Mouse (Mus musculus) testis, adult 2 months (tissue): Measurements from ENCODE around the gene Ctnna3. TPM values are rescaled to one million over a fixed set of nuclear protein-coding genes. Genes with fewer than 3 reads are reported as not detected.
"Not testable (repeated sequence)": the region's sequence is repeated elsewhere in the genome, so short reads cannot be mapped to it uniquely, and the experiment has no call there.

Experiments
- H3K27ac ChIP-seq: fragments of 200-500 bp; 2 replicates; pipeline ENCODE4 v1.5.1; 2012; ENCODE audit warnings: low read depth, low read length; ENCODE audit not compliant: control insufficient read depth, insufficient read depth
- H3K27me3 ChIP-seq: fragments of 200-500 bp; 2 replicates; pipeline ENCODE4 v1.6.1; 2012; ENCODE audit warnings: mild to moderate bottlenecking, low read length, moderate library complexity; ENCODE audit not compliant: control insufficient read depth, insufficient read depth
- H3K36me3 ChIP-seq: fragments of 200-500 bp; 2 replicates; pipeline ENCODE4 v1.6.1; 2012; ENCODE audit warnings: mild to moderate bottlenecking, low read length; ENCODE audit not compliant: control insufficient read depth, insufficient read depth
- H3K4me1 ChIP-seq: fragments of 200-500 bp; 2 replicates; pipeline ENCODE4 v1.6.1; 2012; ENCODE audit warnings: low read length; ENCODE audit not compliant: control insufficient read depth, insufficient read depth
- H3K4me3 ChIP-seq: fragments of 200-500 bp; 2 replicates; pipeline ENCODE4 v1.5.1; 2012; ENCODE audit warnings: low read depth, mild to moderate bottlenecking, low read length, moderate library complexity, mixed read lengths; ENCODE audit not compliant: control insufficient read depth
- CTCF ChIP-seq: fragments of 200-500 bp; IDR thresholded peaks from 2 replicates; pipeline ENCODE4 v1.5.1; 2012; ENCODE audit warnings: low read depth, mild to moderate bottlenecking, inconsistent platforms, low read length, moderate library complexity; ENCODE audit not compliant: control insufficient read depth, insufficient read depth, insufficient replicate concordance
- POLR2A ChIP-seq: fragments of 200-500 bp; IDR thresholded peaks from 2 replicates; pipeline ENCODE4 v1.6.1; 2012; ENCODE audit warnings: low read depth, mild to moderate bottlenecking, inconsistent platforms, low read length, moderate library complexity; ENCODE audit not compliant: control insufficient read depth
- polyA plus RNA-seq: library from polyadenylated mRNA; depleted of rRNA; stranded (reverse); fragments of >200 nt; gene quantifications from 2 replicates; pipeline ENCODE4 v1.2.3, GENCODE M21; 2012

Gene Ctnna3
- polyA plus RNA-seq, 1 experiment, result 38.9 TPM

DNA sequence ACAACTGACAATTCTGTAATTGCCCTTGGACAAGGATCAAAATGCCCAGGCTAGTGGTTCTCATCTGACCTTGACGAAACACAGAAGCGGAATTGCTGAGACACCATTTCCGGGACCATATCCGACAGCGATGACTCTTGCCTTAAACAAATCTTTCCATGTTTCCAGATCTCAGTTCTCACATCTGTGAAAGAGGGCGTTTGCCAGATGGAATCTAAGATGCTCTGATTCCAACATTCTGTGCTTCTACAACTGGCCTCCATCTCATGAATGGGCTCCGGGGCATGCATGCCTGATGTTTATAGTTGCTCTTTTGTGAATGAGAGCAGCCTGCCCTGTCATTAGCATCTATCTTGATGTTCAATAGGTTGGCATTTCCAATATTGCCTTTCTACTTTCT lies 890.4 kb downstream of the Ctnna3 start:
- TF ChIP-seq CTCF (no peak), POLR2A (no peak)
- H3K27ac ChIP-seq, result no peak overlapping the region
- H3K4me1 ChIP-seq, result no peaks in the 10 kb centered on the region
- H3K4me3 ChIP-seq, result peak overlapping the region; percentile 24; the same call in 1 of the 2 replicates
- H3K27me3 ChIP-seq, result no peaks in the 10 kb centered on the region
- no peaks in the 10 kb centered on the region for H3K36me3 ChIP-seq

DNA sequence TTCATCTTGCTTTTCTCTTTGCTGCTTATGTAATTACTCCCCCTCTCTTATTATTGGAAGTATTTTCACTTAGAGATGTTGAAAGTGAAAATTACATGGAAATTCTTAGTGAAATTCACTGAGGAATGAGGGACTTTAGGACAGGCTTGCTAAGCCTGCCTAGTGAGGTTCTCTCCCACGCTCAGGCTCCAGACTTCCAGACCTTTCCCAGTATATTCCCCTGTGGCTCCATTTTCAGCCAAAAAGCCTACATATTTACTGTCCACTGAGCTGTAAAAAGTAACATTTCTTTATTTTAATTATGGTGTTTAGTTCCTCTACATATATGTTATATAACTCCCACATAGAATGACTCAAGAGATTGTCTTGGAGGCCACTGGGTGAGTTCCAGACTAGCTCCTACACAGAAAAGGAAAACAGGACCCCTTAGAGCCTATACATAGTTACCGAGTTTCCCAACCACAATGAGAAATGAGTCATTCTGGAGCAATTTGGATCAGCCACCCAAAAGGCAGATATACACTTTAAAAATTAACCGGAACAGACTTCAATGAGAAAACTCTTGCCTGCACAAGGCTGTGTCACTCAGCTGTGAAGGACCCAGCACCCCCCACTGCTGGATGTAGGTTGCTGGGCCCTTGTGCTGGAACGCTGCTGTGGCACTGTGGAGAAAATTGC lies 912.9 kb downstream of the Ctnna3 start:
- no peaks in the 10 kb centered on the region for H3K4me1 ChIP-seq
- TF ChIP-seq CTCF (no peak), POLR2A (no peak)

DNA sequence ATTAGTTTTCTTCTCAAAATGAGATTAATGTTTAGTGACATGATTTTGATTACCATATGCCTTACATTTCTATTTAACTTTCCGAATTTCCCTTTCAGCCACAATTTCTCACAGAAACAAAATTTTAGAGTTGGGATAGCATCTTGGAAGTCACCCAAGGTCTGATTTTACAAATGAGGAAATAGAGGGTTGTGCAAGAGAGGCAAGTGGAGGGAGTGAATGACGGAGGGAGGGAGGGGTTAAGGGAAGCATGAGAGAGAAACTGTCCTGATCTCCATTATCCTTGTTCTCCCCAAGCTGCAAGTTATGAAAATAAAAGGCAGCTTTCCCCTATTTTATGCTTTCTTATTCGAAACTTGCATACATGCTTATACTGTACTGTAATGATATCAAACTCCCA lies 943.4 kb downstream of the Ctnna3 start:
- no peaks in the 10 kb centered on the region for H3K27me3 ChIP-seq
- H3K4me3 ChIP-seq, result no peak overlapping the region
- no peak overlapping the region for H3K27ac ChIP-seq
- H3K4me1 ChIP-seq, result no peaks in the 10 kb centered on the region
- no peaks in the 10 kb centered on the region for H3K36me3 ChIP-seq
- TF ChIP-seq POLR2A, result no peak
- no peak for TF ChIP-seq CTCF

More for the DNA sequence above, 912.9 kb downstream of the Ctnna3 start:
- H3K27me3 ChIP-seq, result no peaks in the 10 kb centered on the region
- no peaks in the 10 kb centered on the region for H3K36me3 ChIP-seq
- no peak overlapping the region for H3K27ac ChIP-seq
- H3K4me3 ChIP-seq, result no peak overlapping the region

DNA sequence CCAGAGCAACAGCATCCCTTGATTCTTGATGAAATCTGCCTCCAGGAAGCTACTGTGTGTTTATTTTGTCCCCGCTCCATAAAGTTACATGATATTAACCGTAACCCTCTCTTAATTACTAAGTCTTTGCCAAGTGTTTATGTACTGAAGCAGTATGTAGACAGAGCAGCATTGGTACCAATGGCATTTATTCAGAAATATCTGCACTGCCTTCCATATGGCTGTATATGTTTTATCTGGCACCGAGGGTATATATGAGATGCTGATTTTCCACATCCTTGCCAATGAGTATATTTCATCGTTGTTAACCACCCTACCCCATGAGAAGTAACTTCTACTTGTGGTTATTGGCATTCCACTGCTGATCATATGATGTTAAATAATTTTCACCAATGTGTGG lies 947.9 kb downstream of the Ctnna3 start:
- H3K4me1 ChIP-seq, result no peaks in the 10 kb centered on the region
- TF ChIP-seq CTCF (no peak), POLR2A (no peak)
- no peak overlapping the region for H3K4me3 ChIP-seq
- H3K27ac ChIP-seq, result no peak overlapping the region
- no peaks in the 10 kb centered on the region for H3K27me3 ChIP-seq
- no peaks in the 10 kb centered on the region for H3K36me3 ChIP-seq

DNA sequence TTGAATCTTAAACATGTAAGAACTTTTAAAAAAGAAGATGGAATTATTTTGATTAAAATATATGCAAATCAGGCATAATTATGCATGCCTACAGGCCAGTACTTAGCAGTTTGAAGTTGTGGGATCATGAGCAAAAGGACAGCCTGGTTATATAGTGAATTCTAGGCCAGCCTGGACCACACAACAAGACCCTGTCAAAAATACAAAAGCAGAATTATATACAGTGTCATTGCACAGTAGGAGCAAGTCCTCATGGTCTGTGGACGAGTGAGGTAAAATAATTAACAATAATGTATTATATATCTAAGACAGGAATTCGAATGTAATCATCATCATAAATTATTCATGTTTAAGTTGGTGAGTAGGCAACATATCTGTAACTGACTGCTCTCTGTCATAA lies 966.7 kb downstream of the Ctnna3 start:
- TF ChIP-seq CTCF, result no peak
- TF ChIP-seq POLR2A, result no peak
- Histone ChIP-seq H3K27me3 (no peaks in the 10 kb centered on the region), H3K4me3 (no peak overlapping the region), H3K27ac (no peak overlapping the region), H3K4me1 (no peaks in the 10 kb centered on the region), H3K36me3 (no peaks in the 10 kb centered on the region)

DNA sequence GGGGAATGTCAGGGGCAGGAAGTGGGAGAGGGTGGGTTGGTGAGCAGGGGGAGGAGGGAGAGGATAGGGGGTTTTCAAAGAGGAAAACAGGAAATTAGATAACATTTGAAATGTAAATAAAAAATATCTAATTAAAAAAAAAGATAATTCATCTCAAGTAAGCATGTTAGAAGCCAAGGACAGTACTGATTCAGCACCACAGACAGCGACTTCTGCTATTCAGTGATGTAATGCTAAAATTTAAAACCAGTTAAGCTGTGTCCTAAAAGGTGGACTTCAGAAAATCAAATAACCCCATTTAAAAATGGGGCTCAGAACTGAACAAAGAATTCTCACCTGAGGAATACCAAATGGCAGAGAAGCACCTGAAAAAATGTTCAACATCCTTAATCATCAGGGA lies 988.5 kb downstream of the Ctnna3 start:
- not testable (repeated sequence) for H3K27me3 ChIP-seq, H3K4me1 ChIP-seq, H3K27ac ChIP-seq, H3K4me3 ChIP-seq, H3K36me3 ChIP-seq

DNA sequence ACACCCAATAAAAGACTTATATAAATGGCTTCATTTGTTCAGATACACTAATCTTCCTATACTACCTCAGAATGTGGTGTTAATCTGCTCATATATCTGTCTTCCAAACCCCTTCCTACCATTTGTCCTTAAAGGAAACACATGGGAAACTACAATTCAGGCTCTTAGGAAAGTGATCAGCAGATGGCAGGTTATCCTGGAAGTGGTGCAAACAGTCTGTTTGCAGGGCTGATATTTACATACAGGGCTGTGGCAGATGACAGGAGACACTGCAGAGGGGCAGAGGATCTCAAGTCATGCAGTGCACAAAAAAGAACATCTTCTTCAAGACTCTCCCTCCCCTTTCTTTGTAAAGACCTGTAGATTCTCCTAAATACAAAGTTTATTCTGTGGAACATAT lies 1008.8 kb downstream of the Ctnna3 start:
- Histone ChIP-seq H3K4me1 (no peaks in the 10 kb centered on the region), H3K27me3 (no peaks in the 10 kb centered on the region), H3K27ac (no peak overlapping the region), H3K36me3 (no peaks in the 10 kb centered on the region), H3K4me3 (no peak overlapping the region)
- TF ChIP-seq CTCF, result no peak

DNA sequence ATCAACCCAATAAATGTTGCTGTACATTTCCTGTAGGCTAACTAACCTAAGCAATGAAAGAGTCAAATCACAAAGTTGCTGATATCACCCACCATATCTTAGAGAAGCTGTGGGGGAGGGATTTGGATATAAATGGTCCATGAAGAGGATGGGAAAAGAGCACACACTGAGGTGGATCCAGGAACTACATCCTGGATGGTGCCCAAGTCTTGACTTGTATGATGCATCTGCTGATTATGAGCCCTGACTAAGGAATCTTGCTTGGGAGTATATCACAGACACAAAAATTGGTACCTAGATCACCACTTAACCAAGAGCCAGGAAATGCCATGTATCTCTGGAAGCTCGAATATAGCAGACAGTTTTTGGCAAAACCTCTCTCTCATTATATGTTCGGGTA lies 1018.7 kb downstream of the Ctnna3 start:
- Histone ChIP-seq H3K27me3 (no peaks in the 10 kb centered on the region), H3K4me3 (no peak overlapping the region), H3K27ac (no peak overlapping the region), H3K4me1 (no peaks in the 10 kb centered on the region), H3K36me3 (no peaks in the 10 kb centered on the region)
- TF ChIP-seq POLR2A (no peak), CTCF (no peak)
